Mouse (Mus musculus) T-helper 2 cell (primary cell): ENCODE data around the gene H1f0.

Experiments used
- in situ Hi-C: fragments of 300-600 bp; cut with MboI, MseI; formaldehyde crosslinking; loops from one replicate; pipeline ENCODE4 v1.15.1; 2025; ENCODE audit warnings: high pct_unique_total_duplicates

H1f0 gene

DNA sequence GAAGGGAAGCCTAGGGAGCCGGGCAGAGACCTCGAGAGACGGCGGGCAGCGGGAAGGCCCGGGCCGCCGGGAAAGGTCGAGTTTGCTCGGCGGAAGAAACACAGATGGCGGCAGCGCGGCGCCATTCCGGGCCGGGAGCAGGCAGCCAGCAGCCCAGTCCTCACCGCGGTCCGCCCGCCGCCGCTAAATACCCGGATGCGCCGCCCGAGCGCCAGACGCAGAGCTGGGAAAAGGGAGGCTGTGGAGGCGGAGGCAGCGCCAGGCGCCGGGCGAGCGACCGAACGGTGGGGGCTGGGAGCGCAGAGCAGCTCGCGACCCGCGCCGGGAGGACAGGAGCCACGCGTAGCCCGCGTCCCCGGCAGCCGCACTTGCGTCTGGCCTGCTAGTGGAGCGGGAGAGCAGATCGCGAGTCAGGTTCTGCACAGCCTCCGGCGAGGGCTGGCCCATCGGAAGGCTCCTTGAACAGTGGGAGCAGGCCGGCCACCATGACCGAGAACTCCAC is at the start of gene H1f0:
H1f0 (plus strand) TSS at position 214 of the 502 bp plus-strand sequence.
- in situ Hi-C loops: no loop called here

DNA sequence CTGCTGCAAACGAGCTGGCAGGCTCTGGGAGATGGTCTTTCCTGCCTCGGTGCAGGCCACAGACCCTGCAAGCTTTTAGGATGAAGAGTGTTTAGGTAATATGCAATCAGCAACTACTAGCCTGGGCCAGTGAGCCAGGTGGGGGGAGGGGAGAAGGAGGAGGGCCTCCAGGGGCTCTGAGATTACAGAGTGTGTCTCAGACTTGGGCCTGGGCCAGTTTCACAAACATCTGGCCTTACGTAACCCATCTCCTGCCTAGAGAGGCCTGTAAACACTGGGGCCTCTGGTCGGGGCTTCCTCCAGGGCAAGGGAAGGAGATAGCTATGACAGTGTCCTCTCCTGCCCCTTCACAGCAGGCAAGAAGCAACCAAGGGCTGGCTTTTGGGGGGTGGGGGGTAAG is 49.4 kb upstream of the H1f0 start:
- in situ Hi-C loops: no loop called here

DNA sequence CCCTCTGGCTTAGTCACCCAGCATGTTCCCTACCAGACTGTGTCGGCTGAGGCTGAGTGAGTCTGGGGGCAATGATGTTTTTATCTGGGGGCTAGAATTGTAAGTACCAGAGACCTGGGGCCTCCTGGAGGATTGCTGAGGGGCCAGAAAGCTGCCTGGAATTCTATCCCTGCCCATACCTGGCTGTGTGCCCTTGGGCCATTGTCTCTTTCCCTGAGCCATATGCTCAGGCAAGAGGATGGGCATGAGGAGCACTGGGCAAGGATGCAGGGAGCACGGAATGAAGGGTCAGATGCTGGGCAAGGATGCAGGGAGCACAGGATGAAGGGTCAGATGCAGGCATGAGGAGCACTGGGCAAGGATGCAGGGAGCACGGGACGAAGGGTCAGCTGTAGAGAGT is 48.2 kb upstream of the H1f0 start:
- in situ Hi-C loops: no loop called here

DNA sequence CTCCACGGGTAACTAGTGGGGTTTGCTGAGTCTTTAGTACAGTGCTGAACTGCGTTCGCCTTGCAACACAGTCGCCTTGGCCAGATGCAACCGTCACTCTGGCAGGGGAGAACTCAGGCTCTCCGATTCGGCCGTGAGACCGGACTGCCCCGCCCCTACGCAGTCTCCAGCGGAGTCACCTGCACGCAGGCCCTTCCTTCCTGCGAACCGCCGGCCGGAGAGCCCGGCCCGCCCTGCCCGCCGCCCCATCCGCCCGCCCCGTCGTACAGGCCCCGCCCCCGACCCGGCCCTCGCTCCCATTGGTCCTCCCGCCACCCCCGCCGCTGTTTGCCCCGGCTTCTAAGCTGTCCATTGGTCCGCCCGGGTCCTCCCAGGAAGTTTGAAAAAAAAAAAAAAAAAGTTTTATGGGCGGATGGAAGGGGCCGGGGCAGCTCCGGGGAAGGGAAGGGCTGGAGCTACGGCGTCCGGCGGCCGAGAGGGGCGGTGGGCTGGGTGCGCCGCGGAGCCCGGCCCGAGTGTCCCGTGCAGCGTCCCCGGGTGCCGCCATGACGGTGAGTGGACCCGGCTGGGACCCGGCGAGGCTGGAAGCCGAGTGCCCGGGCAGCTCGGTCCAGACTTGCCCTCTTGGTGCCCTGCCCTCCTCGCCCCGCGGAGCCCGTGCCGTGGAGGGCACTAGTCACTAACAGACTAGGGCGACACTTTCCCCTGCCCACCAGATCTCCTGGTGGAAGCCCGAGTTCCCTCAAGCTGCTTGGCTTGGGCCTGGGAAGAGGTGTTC is 45.4 kb upstream of the H1f0 start:
- in situ Hi-C loops: no loop called here

DNA sequence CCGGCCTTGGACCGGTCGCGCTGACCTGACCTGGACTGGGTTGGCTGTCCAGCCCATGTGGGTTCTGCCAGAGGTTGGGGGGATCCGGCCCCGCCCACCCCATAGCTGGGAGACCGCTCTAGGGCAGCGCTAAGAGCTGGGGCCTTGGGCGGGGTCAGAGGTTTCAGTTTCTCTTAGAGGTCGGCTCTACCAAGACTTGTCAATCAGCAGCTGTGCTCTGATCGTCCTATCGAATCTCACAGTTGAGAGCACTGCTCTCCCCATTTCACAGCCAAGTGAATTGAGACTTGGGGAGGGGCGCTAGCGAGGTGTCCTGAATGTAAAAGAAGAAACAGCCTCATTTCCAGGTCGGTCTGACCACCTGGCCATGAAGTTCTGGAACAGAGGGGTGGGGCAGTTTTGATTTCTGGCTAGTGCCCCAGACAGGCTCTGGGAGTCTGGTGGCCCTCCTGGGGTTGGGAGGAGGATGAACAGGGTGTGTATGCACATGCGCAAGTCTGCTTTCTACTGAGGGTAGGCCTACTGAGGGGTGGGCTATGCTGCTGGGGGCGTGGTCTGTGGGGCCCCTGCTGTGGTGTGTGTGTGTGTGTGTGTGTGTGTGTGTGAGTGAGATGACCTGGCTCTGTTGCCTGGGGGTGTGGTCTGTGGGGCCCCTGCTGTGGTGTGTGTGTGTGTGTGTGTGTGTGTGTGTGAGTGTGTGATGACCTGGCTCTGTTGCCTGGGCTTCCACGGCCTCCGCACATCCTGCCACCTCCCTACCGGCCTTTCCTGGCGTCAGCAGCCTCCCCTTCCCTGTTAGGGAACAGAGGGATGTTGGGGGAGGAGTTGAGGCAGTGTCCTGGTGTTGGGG is 44.6 kb upstream of the H1f0 start:
- in situ Hi-C loops: no loop called here

DNA sequence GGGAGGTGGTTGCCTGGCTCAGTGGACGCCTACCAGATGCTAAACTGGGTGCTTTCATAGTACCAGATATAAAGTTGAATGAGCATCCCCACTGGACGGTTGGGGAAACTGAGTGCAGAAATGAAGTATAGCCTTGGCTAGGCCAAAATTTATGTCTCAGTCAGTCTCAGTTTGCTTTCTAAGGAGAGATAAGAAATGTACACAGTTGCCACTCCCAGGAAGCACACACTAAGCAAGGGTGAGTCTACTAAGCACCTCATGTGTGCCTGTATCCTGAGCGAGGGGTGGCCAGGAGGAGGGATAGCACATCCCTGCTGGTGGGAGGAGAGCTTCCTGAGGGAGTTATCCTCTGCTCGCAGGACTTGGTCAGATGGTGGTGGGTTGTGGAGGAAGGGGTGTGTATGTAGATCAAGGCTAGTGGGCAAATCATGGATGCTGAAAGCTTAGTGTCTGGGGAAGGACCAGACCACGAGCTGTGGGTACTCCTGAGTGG is 43.9 kb upstream of the H1f0 start:
- in situ Hi-C loops: no loop called here

DNA sequence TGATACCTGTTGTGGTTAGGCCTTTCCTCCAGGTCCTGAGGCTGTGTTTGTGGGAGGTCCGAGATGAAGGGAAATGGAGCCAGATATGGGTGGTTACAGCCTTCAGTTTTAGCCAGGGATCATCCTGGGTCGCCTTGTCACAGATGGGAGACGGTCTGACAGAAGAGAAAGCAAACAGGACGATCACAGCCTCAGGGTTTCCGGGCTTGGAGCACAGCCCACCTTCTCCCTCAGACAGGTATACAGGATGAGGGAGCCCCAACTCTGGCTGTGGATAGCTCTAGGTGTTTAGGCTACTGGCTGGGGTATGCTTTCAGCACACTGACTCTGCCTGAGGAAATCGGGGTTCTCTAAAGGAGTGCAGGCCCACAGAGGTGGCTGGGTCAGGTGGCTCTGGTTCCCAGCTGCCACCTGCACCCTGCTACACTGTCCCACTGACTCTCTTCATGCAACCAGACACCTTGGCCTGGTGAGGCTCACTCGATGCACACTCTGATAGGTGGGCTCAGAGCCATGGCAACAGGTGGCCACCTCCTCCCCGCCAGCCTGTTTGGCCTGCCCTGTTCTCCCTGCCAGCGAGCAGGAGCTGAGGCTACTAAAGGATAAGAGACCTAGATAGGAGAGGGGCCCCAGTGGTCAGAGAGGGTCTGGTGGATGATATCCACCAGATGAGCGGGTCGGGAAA is 41.6 kb upstream of the H1f0 start:
- in situ Hi-C loops: no loop called here

DNA sequence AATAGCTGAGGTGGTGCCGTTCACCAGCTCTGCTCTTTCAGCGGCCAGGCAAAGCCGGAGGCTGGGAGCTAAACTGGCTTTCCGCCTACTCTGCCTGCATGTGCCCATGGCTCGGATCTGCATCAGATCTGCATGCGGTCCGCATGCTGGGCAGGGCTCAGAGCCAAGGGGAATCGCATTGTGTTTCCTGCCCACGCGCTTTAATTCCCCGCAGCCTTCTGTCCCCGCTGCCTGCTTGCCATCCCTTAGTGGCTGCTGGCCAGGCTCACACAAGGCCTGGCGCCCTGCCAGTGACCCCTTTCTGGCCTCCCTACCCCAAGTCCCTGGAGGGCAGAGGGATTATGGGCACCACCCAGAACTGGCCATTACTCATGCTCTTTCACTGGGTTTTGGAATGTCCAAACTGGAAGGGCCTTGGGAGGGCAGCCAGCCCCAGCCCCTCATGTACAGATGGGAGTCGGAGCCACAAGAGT is 39.7 kb upstream of the H1f0 start:
- in situ Hi-C loops: no loop called here

DNA sequence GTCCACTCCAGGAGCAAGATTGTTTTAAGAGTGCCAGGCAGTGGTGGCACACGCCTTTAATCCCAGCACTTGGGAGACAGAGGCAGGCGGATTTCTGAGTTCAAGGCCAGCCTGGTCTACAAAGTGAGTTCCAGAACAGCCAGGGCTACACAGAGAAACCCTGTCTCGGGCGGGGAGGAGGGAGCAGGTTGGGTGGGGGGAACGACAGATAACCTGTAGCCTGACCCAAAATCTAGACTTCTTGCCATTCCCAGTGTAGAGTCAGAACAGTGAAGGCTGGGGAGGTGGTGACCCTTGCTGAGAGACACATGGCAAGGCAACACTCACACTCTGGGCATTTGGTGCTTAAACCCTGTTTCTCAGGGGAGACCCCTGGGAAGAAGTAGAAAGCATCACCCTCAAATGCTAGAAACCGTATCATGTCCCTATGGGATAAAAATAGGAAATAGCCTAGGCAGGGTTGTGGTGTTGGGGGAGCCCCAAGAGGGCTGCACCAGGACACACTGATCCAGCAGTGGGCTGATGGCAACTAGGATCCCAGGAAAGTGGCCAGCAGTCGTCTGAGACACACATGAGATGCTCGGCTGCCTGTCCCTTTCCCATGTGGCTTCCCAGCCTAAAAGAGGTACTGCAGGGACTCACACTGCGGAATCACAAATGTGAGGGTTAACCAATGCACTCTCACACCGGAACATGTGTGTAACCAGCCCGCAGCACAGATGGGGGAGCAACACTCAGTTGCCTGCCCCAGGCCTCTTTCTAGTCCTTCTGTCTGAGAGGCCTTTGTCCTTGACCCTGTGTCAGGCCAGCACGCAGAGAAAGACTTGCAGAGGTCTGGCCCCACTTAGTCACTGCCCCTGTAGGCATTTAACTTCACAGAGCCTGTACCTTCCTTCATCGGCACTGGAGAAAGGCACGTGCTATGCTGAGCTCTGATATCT is 38.8 kb upstream of the H1f0 start:
- in situ Hi-C loops: no loop called here

DNA sequence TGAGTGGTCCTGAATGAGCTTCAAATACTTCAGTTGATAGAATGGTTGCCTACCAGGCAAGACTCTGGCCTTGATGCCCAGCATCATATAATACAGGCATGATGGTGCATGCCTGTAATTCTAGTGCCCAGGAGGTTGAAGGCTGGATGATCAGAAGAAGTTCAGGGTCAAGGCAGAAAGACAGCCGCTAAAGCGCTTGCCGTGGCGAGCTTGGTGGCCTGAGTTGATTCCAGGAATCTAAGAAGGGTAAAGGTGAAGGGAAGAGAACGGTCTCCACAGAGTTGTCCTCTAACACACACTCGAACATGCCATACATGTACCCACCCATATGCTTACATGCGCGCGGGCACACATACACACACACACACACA is 38.2 kb upstream of the H1f0 start:
- in situ Hi-C loops: no loop called here

DNA sequence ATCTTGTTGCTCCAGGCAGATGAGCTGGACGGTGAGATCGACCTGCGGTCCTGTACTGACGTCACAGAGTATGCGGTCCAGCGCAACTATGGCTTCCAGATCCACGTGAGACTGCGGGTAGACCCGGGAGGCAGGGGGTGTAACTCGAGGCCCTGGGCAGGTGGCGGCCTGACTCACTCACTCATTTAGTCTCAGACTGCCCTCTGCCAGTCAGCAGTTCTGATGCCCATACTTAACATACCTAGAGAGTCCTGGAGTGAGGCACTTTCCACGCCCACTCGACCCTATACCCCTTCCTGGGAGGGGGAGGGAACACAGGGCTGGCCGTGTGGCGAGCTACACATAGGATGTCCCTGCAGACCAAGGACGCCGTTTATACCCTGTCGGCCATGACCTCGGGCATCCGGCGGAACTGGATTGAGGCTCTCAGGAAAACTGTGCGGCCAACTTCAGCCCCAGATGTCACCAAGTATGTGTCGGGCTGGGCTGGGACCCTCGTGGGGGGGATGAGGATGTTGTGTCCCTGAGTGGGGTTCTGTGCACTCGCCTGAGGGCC is 37.2 kb upstream of the H1f0 start:
- in situ Hi-C loops: no loop called here

DNA sequence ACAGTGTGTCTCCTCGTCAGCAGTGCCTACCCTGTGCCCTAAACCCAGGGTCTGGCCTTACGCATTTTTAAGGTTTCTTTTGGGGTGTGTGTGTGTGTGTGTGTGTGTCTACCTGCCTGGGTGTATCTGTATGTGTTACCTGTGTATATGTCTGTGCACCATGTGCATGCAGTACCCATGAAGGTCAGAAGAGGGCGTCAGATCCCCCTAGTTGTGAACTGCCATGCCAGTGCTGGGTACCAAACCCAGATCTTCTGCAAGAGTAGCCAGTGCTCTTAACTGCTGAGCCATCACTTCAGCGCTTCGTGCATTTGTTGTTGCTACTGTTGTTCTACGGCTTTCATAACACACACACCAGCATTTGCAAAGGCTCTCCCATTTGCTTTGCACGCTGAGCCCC is 36.0 kb upstream of the H1f0 start:
- in situ Hi-C loops: no loop called here

DNA sequence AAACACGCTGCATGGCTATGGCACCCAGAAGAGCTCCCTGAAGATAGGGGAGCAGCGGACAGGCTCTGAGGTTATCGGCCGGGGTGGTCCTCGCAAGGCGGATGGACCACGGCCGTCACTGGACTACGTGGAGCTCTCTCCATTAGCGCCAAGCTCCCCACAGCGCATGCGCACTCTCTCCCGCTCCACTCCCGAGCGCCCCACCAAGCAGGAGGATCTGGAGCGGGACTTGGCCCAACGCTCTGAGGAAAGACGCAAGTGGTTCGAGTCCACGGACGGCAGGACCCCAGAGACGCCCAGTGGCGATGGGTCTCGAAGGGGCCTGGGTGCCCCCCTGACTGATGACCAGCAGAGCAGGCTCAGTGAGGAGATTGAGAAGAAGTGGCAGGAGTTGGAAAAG is 35.3 kb upstream of the H1f0 start:
- in situ Hi-C loops: no loop called here

DNA sequence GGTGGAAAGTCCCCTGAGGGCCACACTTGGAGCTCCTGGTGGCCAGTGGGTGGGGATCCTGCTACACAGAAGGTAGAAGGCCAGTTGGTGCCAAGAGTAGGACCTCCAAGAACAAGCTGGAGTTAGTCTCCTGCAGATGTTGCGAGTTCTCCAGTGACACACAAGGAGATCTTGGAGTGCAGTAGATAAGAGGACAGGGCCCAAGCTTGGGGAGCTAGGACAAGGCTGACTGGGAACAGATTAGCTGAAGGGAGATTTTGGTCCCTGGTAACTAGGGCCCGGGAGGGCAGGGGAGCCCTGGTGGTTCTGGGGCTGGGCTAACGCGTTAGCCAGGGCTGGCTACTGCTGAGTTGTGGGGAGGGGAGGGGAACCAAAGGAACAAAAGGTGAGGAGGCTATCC is 32.3 kb upstream of the H1f0 start:
- in situ Hi-C loops: no loop called here

DNA sequence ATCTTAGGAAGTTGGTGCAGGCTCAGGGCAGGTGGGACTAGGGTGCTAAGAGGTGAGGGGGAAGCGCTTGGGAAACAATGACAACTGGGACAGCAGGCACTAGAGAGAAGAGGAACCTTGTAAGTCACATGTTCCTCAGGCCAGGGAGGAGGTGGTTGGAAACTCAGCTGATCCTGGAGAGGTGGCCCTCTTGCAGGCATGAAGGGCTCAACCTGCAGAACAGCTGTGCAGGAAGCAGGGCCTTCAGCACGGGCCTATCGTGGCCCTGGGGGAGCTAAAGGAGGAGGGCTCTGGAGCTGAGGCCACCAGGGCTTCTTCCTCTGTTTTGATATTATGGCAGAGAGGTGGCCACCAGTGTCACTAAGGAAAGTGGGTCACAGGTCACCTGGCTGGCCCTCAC is 31.6 kb upstream of the H1f0 start:
- in situ Hi-C loops: no loop called here

DNA sequence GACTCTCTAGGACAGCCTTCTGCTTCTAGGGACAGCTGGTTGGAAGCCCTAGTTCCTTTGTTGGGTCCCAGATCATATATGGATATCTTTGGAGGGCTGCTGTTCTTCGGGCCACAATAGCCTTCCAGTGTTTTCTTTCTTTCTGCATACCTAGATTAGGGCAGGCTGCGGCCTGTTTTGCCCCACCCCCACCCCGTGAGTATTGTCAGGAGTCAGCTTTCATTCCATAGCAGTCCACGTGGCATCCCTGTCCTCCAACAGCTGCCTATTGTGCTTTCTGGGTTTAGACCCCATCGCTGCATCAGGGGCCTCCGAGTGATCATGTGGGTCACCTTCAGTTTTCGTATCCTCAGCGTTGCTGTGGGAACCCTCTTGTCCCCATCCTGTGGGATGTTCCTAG is 29.9 kb upstream of the H1f0 start:
- in situ Hi-C loops: no loop called here

DNA sequence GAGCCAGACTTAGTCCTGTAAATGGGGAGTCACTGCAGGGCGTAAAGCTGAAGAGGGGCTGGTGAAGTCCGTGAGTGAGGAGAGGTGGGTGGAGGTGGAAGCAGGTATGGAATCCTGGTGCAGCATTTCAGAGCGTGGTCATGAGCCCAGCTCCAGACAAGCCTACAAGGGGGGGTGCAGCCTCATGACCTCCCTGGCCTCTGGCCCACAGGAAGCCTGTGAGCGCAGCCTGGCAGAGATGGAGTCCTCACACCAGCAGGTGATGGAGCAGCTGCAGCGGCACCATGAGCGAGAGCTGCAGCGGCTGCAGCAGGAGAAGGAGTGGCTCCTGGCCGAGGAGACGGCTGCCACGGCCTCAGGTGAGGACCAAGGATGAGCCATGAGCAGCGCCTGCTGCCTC is 28.7 kb upstream of the H1f0 start:
- in situ Hi-C loops: no loop called here

DNA sequence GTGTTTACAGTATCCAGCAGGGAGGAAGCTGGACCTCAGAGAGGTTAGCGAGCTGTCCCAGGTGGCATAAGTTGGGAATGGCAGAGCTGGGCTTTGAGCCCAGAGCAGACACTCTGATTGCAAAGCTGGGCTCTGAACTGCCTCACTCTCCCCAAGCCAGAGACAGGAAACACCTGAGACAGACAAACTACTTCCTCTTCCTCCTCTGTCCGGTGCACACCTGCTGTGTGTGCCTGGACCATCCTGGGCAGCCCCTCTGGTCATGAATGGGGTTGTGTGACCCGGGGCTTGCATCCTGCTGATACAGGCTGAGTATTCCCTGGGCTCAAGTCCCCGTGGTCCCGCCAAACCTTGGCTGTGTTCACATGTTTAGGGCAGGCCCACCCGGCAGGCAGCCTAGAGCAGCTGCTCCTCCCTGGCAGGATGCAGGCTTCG is 27.9 kb upstream of the H1f0 start:
- in situ Hi-C loops: no loop called here

DNA sequence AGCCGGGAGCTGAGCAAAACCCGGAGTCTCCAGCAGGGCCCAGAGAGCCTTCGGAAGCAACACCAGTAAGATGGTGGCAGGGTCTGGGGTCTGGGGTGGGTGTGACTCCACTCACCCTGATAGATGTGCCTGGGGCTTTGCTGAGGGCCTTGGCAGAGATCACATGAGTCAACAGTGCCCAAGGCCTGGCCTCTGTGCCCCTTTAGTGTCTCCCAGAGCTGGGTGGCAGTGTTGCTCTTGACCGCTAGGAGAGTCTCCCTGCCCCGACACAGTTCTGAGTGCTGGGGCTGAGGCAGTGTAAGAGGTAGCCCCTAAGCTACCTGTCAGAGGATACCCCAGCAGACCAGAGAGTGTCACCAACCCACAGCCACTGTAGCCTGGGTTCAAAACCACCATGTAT is 26.7 kb upstream of the H1f0 start:
- in situ Hi-C loops: no loop called here

DNA sequence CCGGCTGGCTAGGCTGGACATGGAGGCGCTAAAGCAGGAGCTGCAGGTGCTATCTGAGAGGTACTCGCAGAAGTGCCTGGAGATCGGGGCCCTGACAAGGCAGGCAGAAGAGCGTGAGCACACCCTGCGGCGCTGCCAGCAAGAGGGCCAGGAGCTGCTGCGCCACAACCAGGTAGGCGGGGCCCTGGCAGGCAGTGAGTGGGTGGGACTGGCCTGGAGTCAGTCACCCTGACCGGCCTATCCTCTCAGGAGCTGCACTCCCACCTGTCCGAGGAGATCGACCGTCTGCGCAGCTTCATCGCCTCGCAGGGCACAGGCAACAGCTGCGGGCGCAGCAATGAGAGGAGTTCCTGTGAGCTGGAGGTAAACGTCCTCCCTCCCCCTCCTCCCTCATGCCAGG is 26.2 kb upstream of the H1f0 start:
- in situ Hi-C loops: no loop called here

DNA sequence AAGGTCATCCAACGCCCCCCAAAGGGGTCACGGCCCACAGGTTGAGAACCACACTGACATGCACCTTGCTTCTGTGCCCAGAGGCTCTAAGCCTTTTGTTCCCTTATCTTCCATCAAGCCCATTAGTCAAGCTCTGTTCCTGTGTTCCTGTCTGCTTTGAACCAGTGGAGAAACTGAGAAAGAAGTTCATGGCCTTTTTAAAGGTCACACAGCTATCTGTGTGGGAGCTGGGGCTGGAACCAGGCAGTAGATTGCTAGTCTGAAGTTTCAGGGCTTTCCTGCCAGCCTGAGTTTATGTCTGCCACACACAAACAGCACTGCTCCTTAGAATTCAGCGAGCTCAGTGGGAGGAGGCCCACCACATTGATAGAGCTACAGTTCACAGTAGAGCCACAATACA is 25.2 kb upstream of the H1f0 start:
- in situ Hi-C loops: no loop called here
